Mouse (Mus musculus) ES-E14 (cell line): ENCODE results near the gene Il2ra. TPM values are rescaled to one million over a fixed set of nuclear protein-coding genes. Genes with fewer than 3 reads are reported as not detected.

Experiments
- DNase-seq: peaks from one replicate; pipeline ENCODE4 v3.0.0-alpha.2; 2013; ENCODE audit warnings: low read depth, low spot score
- H3K27ac ChIP-seq: 2 replicates; pipeline ENCODE4 v1.5.1; 2012; ENCODE audit warnings: low read depth, mild to moderate bottlenecking, low read length, moderate library complexity, mixed read lengths; ENCODE audit not compliant: poor library complexity, insufficient read depth, severe bottlenecking
- H3K36me3 ChIP-seq: 2 replicates; pipeline ENCODE4 v1.6.1; 2012; ENCODE audit warnings: mild to moderate bottlenecking, low read length, moderate library complexity, mixed read lengths; ENCODE audit not compliant: control insufficient read depth, poor library complexity, insufficient read depth, severe bottlenecking
- H3K4me1 ChIP-seq, 2 experiments: fragments of 150-350 bp in 1 of 2; sonication (generic) in 1 of 2; 2 replicates each; pipeline ENCODE4 v1.6.1; 2012; ENCODE audit warnings: low read length in 2 of 2, mild to moderate bottlenecking in 1 of 2, mixed read lengths in 1 of 2; ENCODE audit not compliant: control insufficient read depth in 2 of 2, insufficient read depth in 2 of 2, poor library complexity in 1 of 2
- H3K4me3 ChIP-seq, 2 experiments: fragments of 150-350 bp in 1 of 2; sonication (generic) in 1 of 2; 2 replicates each; pipeline ENCODE4 v1.5.1; 2012; ENCODE audit warnings: low read length in 2 of 2, low read depth in 1 of 2, mild to moderate bottlenecking in 1 of 2, mixed read lengths in 1 of 2; ENCODE audit not compliant: insufficient read depth in 1 of 2, poor library complexity in 1 of 2, severe bottlenecking in 1 of 2
- H3K9ac ChIP-seq: 2 replicates; pipeline ENCODE4 v1.6.1; 2012; ENCODE audit warnings: low read depth, mild to moderate bottlenecking, low read length, mixed read lengths; ENCODE audit not compliant: poor library complexity, insufficient read depth, severe bottlenecking
- H3K9me3 ChIP-seq: fragments of 150-350 bp; sonication (generic); 2 replicates; pipeline ENCODE4 v1.6.1; 2012; ENCODE audit warnings: low read depth, mild to moderate bottlenecking, low read length; ENCODE audit not compliant: control insufficient read depth, insufficient read depth
- CHD2 ChIP-seq: IDR thresholded peaks from 2 replicates; pipeline ENCODE4 v1.6.1; 2014; ENCODE audit warnings: mild to moderate bottlenecking, low read depth, low read length, inconsistent platforms
- HCFC1 ChIP-seq: IDR thresholded peaks from 2 replicates; pipeline ENCODE4 v1.6.1; 2012; ENCODE audit warnings: low read length, inconsistent platforms, borderline replicate concordance; ENCODE audit not compliant: insufficient read depth
- MAFK ChIP-seq: IDR thresholded peaks from 2 replicates; pipeline ENCODE4 v1.6.1; 2014; ENCODE audit warnings: mild to moderate bottlenecking, low read depth, low read length, inconsistent platforms; ENCODE audit not compliant: insufficient read depth
- ZC3H11A ChIP-seq: IDR thresholded peaks from 2 replicates; pipeline ENCODE4 v1.6.1; 2012; ENCODE audit warnings: low read depth, mild to moderate bottlenecking, inconsistent platforms, low read length, borderline replicate concordance
- ZNF384 ChIP-seq: IDR thresholded peaks from 2 replicates; pipeline ENCODE4 v1.6.1; 2012; ENCODE audit warnings: low read depth, low read length, inconsistent platforms
- in situ Hi-C, 2 experiments: fragments of 600-800 bp; cut with MboI; formaldehyde crosslinking; loops; one replicate each; pipeline ENCODE4 v1.15.1; 2025; ENCODE audit warnings: low sequenced_read_pairs in 2 of 2, inconsistent platforms in 1 of 2; ENCODE audit not compliant: unreplicated experiment in 2 of 2
- total RNA-seq: library from RNA; depleted of rRNA; stranded (reverse); fragments of 300-350 nt; gene quantifications from 2 replicates; pipeline ENCODE4 v1.2.3, GENCODE M21; 2012

Gene Il2ra
- total RNA-seq, 1 experiment = not detected

DNA sequence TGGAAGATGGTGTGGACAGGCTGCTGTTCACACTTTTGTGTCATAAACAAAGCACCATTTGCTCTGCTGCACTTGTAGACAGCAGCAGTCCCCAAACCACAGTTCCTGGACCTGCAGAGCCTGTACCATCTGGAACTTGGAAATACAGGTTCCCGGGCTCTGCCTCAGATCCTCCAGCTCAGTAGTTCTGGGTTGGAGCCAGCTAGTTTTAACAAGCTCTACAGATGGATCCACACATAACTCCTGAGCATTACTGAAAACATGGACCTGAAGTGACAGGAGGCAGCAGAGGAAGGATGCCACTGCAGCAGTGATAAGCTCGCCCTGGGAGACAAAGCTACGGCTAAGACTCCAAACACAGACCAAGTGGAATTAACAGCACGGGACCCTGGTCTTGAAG, 71.9 kb downstream of the Il2ra start:
- Histone ChIP-seq H3K27ac (no peak overlapping the region), H3K9ac (no peak overlapping the region), H3K4me3 (no peak overlapping the region), H3K36me3 (no peaks in the 10 kb centered on the region), H3K9me3 (no peaks in the 10 kb centered on the region), H3K4me1 (no peaks in the 10 kb centered on the region)
- in situ Hi-C loops = no loop called here
- TF ChIP-seq CHD2 = no peak
- TF ChIP-seq ZNF384 = no peak
- no peak for TF ChIP-seq HCFC1
- TF ChIP-seq MAFK = no peak
- no peak for TF ChIP-seq ZC3H11A
- DNase-seq = no peak

DNA sequence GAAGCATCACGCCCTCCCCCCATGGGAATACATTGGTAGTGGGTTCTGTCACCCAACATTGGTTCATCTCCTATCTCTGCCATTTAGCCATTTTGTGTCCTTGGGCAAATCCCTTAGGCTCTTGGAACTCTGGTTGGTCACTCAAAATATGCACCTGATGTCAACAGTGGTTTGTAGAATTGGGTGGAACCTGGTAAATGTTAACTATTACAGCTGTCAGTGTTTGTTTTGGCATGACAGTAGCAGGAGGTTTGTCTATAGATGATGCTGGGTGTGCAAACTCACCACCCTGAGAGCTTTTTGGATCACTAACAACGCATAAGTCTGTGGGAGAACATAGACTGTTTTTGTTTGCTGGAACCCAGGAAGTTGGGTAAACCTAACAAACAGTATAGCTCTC, 76.0 kb downstream of the Il2ra start:
- Histone ChIP-seq H3K36me3 (no peaks in the 10 kb centered on the region), H3K9me3 (no peaks in the 10 kb centered on the region), H3K27ac (no peak overlapping the region), H3K9ac (no peak overlapping the region), H3K4me1 (no peaks in the 10 kb centered on the region), H3K4me3 (no peak overlapping the region)
- DNase-seq = no peak
- in situ Hi-C loops = no loop called here
- TF ChIP-seq CHD2 (no peak), HCFC1 (no peak), MAFK (no peak)

DNA sequence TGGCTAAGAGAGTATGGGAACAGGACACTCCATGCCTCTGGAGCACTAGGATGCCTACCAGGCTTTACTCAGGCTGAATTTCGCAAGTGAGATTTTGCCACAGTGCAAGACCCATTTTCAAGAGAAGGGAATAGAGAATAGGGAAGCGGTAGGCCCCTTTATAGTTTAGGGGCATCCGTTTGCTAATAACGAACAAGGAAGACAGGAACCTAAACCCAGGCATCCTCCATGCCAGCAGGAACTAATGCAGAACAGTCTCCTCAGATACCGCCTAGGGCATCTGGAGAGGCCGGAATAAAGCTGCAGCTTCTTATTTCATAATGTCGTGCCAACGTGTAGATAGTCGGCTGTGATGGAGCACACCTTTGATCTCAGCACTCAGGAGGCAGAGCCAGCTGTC, 80.0 kb downstream of the Il2ra start:
- Histone ChIP-seq H3K27ac (no peak overlapping the region), H3K9me3 (no peaks in the 10 kb centered on the region), H3K36me3 (no peaks in the 10 kb centered on the region), H3K9ac (no peak overlapping the region), H3K4me3 (no peak overlapping the region), H3K4me1 (no peaks in the 10 kb centered on the region)
- in situ Hi-C loops = no loop called here
- no peak for TF ChIP-seq CHD2
- TF ChIP-seq HCFC1 = no peak
- no peak for TF ChIP-seq ZC3H11A
- TF ChIP-seq MAFK = no peak
- TF ChIP-seq ZNF384 = no peak
- DNase-seq = no peak

DNA sequence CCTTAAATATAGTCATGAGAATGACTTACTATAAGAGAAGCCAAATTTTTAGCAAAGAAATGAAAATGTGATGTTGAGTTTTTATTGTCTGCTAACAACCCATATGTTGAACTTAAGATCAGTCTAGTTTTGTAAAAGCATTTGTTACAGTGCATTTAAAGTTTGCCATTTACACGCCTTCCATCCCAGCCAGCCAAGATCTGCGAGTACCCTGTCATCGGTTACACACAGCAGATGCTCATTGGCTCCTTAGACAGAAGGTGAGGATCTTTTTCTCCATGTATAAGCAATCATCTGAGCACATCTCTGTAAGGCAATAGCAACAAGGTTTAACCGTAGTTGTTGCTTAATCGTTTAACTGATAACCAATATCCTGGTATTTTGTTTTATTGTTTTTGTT, 85.0 kb downstream of the Il2ra start:
- in situ Hi-C loops = no loop called here
- DNase-seq = no peak
- TF ChIP-seq MAFK (no peak), ZNF384 (no peak), ZC3H11A (no peak), CHD2 (no peak), HCFC1 (no peak)
- Histone ChIP-seq H3K27ac (no peak overlapping the region), H3K4me3 (no peak overlapping the region), H3K9me3 (no peaks in the 10 kb centered on the region), H3K9ac (no peak overlapping the region), H3K4me1 (no peaks in the 10 kb centered on the region), H3K36me3 (no peaks in the 10 kb centered on the region)

DNA sequence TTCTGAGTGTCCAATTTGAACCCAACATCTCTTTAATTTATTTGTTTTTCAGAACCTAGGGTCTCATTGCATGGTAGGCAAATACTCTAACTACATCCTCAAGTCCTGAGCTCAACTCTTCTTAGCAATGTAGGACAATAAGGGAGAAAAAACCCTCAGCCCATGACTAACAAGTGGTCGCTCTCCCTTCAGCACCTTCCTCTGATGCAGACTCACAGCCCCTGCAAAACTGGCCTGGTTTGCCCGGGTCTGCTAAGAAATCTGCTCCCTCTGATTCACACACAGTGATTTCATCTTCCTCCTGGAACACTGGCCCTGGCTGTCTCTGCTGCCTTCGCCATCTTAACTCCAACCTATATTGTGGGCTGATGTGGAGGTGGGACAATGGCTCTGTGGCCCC, 86.5 kb downstream of the Il2ra start:
- Histone ChIP-seq H3K4me3 (no peak overlapping the region), H3K27ac (no peak overlapping the region), H3K9me3 (no peaks in the 10 kb centered on the region), H3K9ac (no peak overlapping the region), H3K4me1 (no peaks in the 10 kb centered on the region), H3K36me3 (no peaks in the 10 kb centered on the region)
- in situ Hi-C loops = no loop called here
- no peak for TF ChIP-seq HCFC1
- TF ChIP-seq CHD2 = no peak
- no peak for TF ChIP-seq MAFK
- TF ChIP-seq ZC3H11A = no peak
- no peak for TF ChIP-seq ZNF384
- DNase-seq = no peak
